Mouse (Mus musculus): ENCODE measurements around the gene Txndc5.

DNA sequence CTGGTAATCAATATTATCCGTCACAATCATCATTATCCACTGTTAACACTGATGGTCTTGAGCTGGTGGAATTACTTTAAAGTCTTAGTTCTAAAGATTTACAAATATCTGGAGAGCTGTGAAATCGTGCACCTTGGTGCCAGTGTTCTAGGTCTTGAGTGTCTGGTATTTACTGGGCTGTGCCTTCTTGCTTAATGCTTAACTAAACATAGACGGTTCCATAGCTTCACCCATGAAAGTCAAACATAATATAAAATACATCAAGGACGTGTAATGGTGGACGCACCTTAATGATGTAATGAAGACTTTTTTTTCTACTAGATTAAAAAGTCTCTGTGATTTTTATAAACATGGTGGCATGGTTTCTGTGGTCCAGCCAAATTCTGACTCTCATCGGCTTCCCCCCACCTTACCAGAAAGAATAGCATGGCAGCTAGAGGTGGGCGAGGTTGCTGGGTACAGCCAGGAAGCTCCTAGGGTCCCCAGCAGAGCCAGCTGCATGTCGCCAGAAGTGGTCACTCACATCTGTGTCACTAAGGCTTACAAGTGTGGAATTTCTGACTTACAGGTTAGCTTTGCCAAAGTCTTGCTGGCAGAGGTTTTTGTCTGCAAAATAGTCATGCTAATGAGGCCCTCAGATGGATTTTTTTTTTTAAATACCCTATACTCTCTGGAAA is 16.3 kb upstream of the Txndc5 start:
- TF ChIP-seq CTCF (IDR thresholded peaks at IDR 0.05; ENCODE audit: low read depth, low read length) (no peak), GATA2 (IDR thresholded peaks at IDR 0.05; ENCODE audit: borderline replicate concordance, low read depth, low read length) (no peak), GATA1 (IDR thresholded peaks at IDR 0.05; ENCODE audit: borderline replicate concordance, low read length) (no peak), POLR2AphosphoS5 (IDR thresholded peaks at IDR 0.05; ENCODE audit: insufficient replicate concordance, low read depth, low read length) (no peak), TAL1 (conservative IDR thresholded peaks at IDR 0.05; ENCODE audit: low read depth, low read length) (no peak)

All from G1E (cell line).